Mouse (Mus musculus): ENCODE data around the gene Cnpy3.
"Not testable (repeated sequence)": the region's sequence is repeated elsewhere in the genome, so short reads cannot be mapped to it uniquely, and the experiment has no call there.

The Cnpy3 gene

DNA sequence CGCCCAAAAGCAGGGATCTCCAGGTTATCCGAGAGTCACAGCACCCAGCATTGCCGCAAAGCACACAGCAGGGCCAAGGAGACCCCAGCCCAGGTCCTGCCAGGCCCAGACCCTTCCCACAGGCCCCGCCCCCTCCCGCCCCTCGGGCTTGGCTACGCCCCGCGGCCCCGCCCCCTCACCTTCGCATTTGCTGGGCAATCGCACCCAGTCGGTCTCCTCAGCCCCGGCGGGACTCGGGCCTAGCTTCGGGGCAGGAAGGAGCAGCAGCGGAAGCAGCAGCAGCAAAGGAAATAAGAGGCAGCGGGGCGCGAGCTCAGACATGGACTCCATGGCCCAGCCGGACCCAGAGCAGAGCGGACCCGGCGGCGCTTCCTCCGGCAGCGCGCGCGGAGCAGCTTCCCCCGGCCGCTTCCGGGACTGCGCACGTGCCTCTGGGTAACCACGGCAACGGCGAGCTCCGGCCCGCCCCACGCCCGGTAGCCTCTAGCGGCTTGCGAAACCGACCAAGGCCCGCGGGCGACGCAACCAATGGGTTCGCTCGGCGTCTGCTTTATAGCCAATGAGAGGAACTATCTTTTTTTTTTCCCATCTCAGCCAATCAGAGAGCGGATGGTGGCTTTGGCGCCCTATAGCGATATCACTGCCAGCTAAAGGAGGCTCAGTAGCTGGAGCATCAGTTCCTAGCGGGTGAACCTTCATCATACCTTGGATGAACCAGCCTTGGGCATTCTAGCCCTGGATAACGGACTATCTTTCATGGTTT is at the start of gene Cnpy3:
Gene Cnpy3, minus strand, starts transcription at position 421 of the 763 bp plus-strand sequence.
- peak; percentile 96 for DNase-seq (ENCODE audit: low read depth in 2 of 2, low spot score in 2 of 2)

DNA sequence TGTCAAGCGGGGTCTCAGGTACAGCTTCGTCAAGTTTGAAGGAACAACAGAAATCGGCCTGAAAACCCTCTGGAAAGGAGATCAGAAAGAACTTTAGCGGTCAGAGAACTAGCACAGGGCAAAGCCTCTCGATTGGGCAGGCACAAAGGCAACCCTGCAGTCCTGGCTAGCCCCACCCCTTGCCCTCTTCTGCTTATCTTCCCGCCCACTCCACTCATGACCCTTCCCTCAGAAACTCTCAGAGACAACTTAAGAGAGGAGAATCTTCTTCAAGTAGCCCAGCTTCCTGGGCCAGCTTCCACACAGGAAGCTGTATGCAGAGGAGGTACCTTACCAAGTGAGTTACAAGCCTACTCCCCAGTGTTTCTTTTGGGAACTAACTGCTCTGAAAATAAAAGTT is 49.7 kb upstream of the Cnpy3 start:
- DNase-seq (ENCODE audit: low read depth in 2 of 2, low spot score in 2 of 2), result no peak

DNA sequence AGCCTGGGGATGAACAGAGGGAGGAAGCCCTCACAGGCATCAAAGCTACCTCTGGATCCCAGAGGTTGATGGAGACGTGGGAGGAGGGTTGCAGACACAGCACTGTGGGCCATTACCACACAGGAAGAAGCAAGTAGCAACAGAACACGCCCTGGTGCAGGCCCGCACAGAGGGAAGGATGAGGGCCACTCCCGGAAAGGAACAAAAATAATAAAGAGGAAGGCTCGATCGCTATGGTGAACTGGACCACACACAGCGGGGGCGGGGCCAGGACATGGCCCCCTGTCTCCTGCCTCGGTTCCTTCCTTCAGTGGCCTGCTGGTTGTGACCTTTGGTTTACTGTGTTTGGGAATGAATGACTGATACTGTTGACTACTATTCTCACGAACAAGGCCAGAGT is 47.7 kb upstream of the Cnpy3 start:
- no peak for DNase-seq (ENCODE audit: low read depth in 2 of 2, low spot score in 2 of 2)

DNA sequence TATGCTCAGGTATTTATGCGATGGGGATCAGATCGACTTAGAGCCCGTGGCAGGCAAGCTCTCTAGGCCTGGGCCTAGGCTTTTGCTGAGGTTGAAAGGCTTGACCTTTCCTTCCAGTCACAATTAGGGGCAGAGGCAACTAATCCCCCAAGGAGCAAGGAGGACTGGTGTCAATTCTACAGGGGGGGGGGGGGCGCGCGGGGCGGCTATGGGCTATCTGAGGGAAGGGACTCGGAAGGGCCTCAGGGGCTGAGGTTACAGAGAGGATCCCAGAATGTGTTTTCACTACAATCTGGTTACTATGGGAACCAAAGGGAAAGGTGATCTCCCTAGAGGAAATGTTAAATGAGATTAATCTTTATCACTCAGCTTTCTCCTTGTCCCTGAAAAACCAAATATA is 45.4 kb upstream of the Cnpy3 start:
- no peak for DNase-seq (ENCODE audit: low read depth in 2 of 2, low spot score in 2 of 2)

DNA sequence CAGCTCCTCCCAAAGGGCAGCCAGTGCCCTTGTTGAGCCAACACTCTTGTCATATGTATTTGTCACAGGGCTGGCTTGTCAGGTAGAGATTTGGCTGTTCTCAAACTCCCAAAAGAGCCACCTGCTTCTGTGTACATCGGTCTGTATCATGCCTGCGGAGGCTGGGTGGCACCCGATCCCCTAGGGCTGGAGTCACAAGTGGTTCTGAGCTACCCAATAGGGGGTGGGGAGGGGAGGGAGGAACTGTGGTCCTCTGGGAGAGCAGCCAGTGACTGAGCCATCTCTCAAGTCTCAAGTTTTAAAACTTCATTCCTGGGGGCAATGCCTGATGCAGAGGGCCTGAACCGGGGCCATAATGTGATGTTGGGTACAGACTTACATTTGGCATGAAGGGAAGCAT is 44.7 kb upstream of the Cnpy3 start:
- DNase-seq (ENCODE audit: low read depth in 2 of 2, low spot score in 2 of 2), result no peak

DNA sequence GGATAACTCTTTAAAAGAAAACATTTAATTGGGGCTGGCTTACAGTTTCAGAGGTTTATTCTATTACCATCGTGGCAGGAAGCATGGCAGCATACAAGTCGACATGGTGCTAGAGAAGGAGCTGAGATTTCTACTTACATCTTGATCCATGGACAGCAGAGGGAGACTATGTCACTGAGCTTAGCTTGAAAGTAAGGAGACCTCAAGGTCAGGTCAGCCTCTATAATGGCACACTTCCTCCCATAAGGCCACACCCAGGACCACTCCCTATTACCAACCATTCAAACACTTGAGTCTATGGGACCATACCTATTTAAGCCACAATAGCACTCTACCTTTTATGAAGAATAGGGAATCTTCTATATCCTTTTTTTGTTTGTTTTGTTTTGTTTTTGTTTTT is 40.9 kb upstream of the Cnpy3 start:
- no peak for DNase-seq (ENCODE audit: low read depth in 2 of 2, low spot score in 2 of 2)

DNA sequence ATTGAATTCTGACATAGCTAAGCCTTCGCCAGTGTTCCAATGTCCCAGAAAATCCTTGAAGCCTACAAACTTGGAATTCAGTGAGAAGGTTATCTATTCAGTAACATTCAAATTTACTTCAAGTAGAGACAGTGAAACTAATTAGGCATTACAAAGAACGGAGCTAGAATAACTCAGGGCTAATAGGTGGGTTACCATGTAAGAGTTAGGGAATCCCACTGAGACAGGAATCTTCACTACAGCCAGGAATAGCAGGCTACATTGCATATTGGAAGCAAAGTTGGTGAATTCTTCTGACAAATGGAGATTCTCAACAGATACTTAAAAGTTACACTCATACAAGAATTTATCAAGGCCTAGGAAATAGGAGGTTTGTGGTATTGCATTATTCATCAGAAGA is 36.0 kb upstream of the Cnpy3 start:
- DNase-seq (ENCODE audit: low read depth in 2 of 2, low spot score in 2 of 2), result not testable (repeated sequence)

DNA sequence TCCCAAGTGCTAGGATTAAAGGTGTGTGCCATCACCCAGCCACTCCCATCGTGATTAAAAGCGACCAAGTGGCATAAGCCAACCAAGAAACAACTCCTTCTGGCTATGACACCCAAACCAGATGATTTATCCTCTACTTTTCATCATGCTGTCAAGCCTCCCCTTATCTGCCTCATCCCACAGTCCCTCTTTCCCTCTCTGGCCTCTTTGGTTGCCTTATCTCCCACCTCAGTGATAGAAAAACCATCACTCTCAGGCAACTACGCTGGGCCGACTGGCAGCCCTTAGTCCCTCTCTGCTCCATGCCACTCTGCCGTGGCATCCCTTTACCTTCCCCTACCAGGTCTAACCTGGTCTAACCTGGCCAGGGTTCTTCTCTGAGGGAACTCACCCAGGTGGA is 34.9 kb upstream of the Cnpy3 start:
- DNase-seq (ENCODE audit: low read depth in 2 of 2, low spot score in 2 of 2), result no peak

DNA sequence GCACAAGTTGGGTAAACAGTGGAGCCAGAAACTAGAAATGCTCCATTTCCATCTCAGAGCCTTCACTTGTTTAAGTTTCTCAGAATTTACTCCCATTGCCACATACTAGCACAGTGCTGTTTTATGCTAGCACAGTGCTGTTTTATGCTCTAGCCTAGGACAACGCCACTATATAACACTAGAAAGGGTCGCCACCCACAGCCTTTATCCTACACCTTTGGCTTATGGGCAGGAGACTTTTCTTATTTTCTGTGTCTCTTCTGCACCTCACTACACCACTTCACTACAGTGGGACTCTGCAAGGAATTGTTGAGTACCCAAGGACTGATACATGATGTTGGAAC is 31.2 kb upstream of the Cnpy3 start:
- no peak for DNase-seq (ENCODE audit: low read depth in 2 of 2, low spot score in 2 of 2)

DNA sequence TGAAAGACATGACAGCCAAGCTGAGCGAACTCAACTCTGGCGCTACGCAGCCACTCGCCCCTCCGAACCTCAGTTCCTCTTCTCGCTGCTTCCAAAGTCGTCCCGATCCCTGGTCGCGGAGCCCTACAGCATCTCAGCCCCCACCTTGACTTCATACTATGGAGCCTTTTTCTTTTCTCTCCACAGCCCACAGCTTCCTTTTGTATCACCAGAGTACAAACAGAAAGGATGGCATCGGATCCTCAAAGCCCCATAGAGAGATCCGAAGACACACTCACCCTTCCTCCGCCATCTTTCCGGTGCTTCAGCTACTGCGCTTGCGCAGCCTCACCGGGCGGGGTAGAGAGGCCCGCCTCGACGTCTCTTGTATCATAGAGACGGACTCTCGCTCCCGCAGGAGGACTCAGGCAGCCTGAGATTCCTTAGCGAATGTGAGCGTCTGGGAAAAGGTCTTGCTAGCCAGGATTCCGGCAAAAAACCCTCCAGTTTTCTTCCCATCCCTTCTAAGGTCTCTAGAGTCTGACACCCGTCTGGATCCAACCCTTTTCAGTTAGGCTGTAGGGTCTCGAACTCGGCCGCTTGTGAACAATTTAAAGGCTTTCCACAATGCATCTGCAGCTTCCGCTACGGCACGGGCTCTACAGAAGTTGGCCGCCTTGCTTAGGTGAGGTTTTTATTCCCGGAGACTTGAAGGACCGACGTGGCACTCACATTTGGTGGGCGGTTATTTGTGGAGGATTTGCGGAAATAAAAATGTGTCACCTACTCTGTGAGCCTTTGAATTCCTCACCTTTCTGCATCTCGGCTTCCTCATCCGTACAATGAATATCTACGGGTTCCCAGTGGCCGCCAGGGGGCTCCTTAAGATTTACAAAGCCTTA is 30.6 kb upstream of the Cnpy3 start, which contains the start of gene Rpl7l1:
Gene Rpl7l1, minus strand, starts transcription at position 332 of the 881 bp plus-strand sequence.
- peak; percentile 90 to 91 for DNase-seq (ENCODE audit: low read depth in 2 of 2, low spot score in 2 of 2)

DNA sequence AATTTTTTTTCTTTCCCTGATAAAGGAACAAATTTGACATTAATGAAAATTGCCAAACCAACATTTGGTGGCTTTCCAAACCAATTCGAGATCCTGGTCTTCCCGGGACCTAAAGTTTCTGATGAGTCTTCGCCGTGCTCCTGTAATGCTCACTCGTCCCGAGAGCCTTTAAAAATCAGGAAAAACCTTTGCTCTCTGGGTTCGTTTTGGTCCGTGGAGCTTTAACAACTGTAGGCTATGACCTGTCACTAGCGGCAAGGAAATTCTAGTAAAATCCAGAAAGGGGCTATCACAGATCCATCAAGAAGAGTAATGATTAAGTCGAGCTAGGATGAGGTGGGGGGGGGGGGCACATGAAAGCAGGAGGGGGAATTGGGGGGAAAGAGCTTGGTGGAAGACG is 29.9 kb upstream of the Cnpy3 start:
- DNase-seq (ENCODE audit: low read depth in 2 of 2, low spot score in 2 of 2), result no peak

DNA sequence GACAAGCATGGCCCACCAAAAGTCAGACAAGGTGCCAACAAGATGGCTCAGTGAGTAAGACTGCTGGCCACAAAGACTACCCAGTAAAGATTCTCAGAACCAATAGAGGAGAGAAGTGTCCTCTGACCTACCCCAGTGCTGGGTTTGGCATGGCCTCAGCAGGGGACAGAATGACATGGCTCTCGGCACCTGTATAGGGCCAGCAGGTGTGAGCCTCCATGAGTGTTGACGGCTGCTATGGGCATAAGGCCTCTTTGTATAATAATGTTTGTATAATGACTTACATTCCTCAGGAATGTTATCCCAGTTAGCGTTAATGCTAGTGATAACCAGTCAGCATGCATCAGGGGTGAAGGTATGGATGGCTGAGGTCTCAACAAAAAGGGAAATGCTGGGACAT is 24.1 kb upstream of the Cnpy3 start:
- DNase-seq (ENCODE audit: low read depth in 2 of 2, low spot score in 2 of 2), result no peak

DNA sequence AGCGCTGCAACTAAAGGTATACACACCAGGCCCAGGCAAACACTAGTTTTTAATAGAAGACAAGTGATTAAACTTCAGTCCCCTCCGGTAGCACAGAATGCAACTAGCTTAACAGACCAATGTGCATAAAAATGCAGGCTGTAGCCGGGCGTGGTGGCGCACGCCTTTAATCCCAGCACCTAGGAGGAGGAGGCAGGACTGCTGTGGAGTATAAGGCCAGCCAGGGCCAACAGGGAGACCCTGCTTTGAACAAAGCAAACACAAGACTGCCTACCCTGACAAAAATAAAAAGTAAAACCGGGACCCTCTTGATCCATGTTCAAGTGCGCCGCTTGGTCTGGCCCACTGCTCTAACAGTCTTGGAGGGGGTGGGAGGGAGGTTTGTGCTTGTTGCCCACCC is 23.1 kb upstream of the Cnpy3 start:
- no peak for DNase-seq (ENCODE audit: low read depth in 2 of 2, low spot score in 2 of 2)

DNA sequence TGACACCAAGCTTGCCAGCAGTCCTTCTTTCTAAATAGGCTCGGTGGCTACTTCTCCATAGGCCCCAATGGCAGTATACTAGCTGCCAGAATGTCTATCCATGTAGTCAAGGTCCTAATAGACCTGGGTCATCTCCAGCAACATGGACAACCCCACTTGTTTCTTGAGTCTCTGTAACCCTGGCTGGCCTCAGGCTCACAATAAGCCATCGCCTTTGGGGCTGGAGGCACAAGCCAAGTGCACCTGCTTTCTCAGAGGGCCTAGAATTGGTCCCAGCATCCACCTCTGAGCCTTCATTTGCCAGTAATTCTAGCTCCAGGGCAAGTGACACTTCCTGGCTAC is 22.1 kb upstream of the Cnpy3 start:
- DNase-seq (ENCODE audit: low read depth in 2 of 2, low spot score in 2 of 2), result no peak

DNA sequence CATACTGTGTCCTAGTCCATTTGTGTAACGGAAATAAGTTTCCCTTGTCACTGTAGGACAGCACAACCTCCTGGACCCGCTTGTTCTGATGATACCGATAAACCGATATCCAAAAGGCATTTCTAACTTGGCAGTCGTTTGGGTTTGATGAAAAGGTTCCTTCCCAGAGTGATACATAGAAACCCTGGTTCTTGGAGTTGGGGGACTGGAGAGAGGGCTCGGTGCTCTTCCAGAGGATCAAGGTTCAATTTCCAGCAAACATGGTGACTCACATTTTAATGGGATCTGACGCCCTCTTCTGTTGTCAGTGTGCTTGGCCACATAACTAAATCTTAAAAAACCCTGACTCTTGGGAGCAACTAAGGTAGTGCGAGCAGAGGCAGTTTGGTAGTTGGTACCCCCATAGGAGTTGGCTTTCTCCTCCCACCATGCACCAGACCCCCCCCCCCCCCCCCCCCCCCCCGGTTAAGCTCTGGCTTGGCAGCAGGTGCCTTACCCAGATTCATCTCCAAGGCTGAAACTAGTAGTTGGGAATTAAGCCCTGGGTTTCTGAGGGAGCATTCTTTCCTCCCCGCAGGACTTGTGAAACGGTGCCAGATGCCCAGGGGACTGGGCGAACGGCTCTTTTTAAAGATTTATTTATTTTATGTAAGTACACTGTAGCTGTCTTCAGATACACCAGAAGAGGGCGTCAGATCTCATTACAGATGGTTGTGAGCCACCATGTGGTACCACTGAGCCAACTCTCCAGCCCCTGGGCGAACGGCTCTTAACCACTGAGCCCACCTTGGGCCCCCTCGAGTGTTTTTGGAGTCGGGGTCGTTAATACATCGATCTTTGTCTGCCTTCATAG is 21.5 kb upstream of the Cnpy3 start:
- DNase-seq (ENCODE audit: low read depth in 2 of 2, low spot score in 2 of 2), result no peak

DNA sequence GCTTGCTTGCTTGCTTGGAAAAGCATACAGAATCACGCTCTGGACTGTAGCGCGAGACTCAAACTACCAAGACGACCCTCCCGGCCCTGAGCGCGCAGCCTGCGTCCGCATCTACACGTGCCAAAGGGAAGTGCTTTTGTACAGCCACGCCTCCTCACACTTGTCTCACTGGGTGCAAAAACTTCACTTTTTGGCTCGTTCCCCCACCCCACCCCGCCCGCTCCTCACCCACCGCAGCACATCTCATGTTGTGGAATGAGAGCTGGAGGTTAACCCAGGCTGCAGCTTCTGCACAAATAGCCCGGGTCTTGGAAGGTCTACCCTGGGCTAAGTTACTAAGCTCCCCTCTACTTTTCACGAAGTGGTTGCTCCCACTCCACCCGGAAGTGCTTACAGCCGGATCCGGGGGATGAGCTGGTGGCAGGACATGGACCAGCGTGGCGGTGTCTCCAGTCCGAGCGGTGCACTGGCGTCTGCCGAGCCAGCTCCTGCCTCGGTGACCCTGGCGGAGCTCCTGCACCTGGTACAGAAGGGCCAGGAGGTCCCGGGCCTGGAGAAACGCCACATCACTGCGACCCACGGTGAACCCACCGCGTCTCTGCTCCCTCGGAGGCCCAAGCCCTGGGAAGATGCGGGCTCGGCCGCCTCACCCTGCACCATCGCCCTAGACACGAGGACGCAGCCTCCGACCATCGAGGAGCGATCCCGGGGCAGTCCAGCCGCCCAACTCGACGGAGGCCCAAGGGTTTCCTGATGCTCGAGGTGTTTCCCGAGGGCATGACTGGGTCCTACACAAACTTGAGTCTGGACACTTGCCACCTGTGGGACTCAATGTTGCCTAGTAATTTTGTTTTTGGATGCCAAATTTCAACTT is 20.6 kb upstream of the Cnpy3 start, which contains the start of gene 2310039H08Rik:
Gene 2310039H08Rik, plus strand, starts transcription at position 232 of the 874 bp plus-strand sequence.
- peak; percentile 59 to 75 for DNase-seq (ENCODE audit: low read depth in 2 of 2, low spot score in 2 of 2)

DNA sequence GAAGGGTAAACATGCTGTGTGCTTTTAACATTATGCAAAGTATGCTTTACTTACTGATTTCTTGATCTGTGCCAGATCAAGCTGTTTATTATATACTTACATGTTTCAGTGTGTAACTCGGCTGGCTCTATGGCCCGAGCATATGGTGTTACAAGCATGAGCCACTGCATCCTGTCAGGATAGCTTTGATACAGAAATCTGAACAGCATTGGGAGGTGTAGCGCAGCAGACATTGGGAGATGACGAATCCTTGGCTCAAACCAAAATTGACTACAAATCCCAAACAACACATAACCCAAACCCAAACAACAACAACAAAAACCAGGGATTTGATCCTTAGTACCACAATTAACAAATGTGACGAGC is 20.0 kb upstream of the Cnpy3 start:
- DNase-seq (ENCODE audit: low read depth in 2 of 2, low spot score in 2 of 2), result no peak

DNA sequence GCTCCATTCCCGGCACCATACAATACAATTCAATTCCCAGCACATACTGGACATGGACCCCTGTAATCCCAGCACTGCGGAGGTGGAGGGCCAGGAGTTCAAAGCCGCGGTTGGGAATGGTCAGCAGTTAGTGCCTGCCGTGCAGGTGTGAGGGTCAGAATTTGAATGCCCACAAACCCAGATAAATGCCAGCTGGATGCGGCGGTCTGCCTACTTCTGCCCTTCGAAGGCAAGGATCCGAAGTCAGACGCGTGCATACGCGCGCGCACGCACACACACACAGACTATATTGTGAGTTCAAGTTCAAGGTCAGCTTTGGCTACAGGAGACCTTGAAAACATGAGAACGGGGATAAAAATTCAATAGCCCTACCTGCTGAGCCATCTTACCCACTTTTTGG is 19.6 kb upstream of the Cnpy3 start:
- no peak for DNase-seq (ENCODE audit: low read depth in 2 of 2, low spot score in 2 of 2)

DNA sequence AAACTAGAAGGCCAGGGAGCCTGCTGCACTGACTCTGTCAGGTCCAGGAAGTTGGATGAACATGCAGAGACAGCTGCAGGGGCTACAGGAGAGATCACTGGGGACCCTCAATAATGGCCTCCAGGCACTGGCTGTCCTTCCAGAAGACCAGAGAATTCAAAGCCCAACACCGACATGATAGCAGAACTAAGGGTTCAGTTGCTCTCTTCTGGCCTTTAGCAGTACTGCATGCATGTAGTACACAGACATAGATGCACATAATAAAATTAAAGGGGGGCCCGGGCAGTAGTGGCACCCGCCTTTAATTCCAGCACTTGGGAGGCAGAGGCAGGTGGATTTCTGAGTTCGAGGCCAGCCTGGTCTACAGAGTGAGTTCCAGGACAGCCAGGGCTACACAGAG is 19.0 kb upstream of the Cnpy3 start:
- DNase-seq (ENCODE audit: low read depth in 2 of 2, low spot score in 2 of 2), result no peak

DNA sequence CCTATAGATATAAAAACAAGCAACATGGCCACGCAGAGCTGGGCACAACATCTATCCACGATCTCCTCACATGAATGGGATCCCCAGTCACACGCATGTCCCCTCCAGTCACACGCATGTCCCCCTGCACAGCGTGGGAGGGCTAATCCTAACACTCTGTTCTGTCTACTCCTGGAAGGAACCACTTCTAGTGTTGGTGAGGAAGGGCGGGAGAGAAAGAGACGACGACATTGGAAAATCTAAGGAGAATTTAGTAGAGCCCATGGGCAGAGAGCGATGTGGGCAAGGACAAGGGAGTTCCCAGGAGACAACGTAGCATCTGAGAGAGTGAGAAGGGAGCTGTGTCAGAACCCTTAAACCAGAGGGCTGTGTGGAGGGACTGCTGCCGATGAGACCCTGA is 18.5 kb upstream of the Cnpy3 start:
- no peak for DNase-seq (ENCODE audit: low read depth in 2 of 2, low spot score in 2 of 2)

DNA sequence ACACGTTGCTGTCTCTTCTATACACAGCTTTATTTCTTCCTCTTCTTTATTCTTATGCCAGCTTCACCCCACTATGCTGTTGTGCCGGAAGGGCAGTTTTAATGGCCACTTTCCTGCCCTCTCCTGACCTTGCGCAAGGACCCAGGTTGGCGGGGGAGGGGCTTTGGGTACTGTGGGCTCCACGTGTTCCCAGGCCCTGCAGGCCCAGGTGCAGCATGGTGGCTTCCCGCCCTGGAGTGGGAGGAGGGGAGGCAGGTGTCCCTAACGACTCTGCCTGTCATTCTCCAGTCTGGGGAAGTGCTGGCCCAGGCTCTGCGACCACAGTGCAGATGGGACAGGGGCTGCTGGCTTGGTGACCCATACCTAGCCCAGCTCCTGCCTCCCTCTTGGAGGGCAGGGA is 15.9 kb upstream of the Cnpy3 start:
- DNase-seq (ENCODE audit: low read depth in 2 of 2, low spot score in 2 of 2), result no peak
